Comparison of ENCODE assay signal across 28 mouse cellular contexts in the genomic region with DNA sequence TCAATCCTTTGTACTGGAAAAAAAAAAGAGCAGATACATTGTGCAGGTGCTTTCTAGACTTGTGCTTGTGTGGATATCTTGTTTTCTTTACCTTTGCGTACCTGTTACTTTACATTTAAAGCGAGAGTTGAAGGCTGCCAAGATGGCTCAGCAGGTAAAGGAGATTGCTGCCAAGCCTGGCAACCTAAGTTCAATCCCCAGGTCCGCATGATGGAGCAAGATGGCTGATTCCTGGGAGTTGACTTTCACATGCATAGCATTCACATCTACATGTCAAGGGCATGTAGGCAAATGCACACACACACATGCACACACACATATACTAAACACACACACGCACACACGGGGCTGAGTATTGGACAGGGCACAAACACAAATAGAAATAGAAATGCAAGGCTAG. TPM values are rescaled to one million over a fixed set of nuclear protein-coding genes. Genes with fewer than 3 reads are reported as not detected.
"Had no signal": no experiment of that assay in that cellular context is flagged by ENCODE, and none has a peak within 500 bp of the region (broad histone marks: within the 10 kb centered on the region; RNA-seq: fewer than 3 reads in every experiment).

No protein-coding gene starts in this region.

- H3K27ac ChIP-seq: embryonic facial prominence, embryonic 10.5 days; embryonic facial prominence, embryonic 12.5 days; embryonic facial prominence, embryonic 13.5 days; embryonic facial prominence, embryonic 15.5 days; forebrain, embryonic 10.5 days; forebrain, embryonic 12.5 days; forebrain, embryonic 13.5 days; forebrain, embryonic 15.5 days; gastrocnemius, adult 2 months had no signal

- H3K4me3 ChIP-seq: embryonic facial prominence, embryonic 10.5 days; embryonic facial prominence, embryonic 12.5 days; embryonic facial prominence, embryonic 13.5 days; embryonic facial prominence, embryonic 15.5 days; erythroblast, embryonic 14.5 days; forebrain, embryonic 10.5 days; forebrain, embryonic 12.5 days; forebrain, embryonic 13.5 days; forebrain, embryonic 15.5 days; gastrocnemius, adult 2 months had no signal

- H3K4me2 ChIP-seq: embryonic facial prominence, embryonic 12.5 days; embryonic facial prominence, embryonic 13.5 days; embryonic facial prominence, embryonic 15.5 days; forebrain, embryonic 12.5 days; forebrain, embryonic 13.5 days; forebrain, embryonic 15.5 days had no signal

- H3K27me3 ChIP-seq: embryonic facial prominence, embryonic 12.5 days; embryonic facial prominence, embryonic 13.5 days; embryonic facial prominence, embryonic 15.5 days; forebrain, embryonic 12.5 days; forebrain, embryonic 13.5 days; forebrain, embryonic 15.5 days had no signal

- H3K4me1 ChIP-seq: embryonic facial prominence, embryonic 12.5 days; forebrain, embryonic 10.5 days; forebrain, embryonic 13.5 days; forebrain, embryonic 15.5 days had no signal

- H3K36me3 ChIP-seq: embryonic facial prominence, embryonic 10.5 days; embryonic facial prominence, embryonic 12.5 days; embryonic facial prominence, embryonic 13.5 days; embryonic facial prominence, embryonic 15.5 days; forebrain, embryonic 10.5 days; forebrain, embryonic 12.5 days; forebrain, embryonic 15.5 days had no signal

- ATAC-seq: forebrain, embryonic 13.5 days; forebrain, embryonic 14.5 days; forebrain, embryonic 15.5 days; forebrain, embryonic 16.5 days; forebrain, postnatal 0 days had no signal

- H3K9me3 ChIP-seq: embryonic facial prominence, embryonic 10.5 days; embryonic facial prominence, embryonic 12.5 days; embryonic facial prominence, embryonic 13.5 days; embryonic facial prominence, embryonic 15.5 days; forebrain, embryonic 10.5 days; forebrain, embryonic 12.5 days; forebrain, embryonic 13.5 days; forebrain, embryonic 15.5 days had no signal

- H3K9ac ChIP-seq: embryonic facial prominence, embryonic 12.5 days; embryonic facial prominence, embryonic 13.5 days; embryonic facial prominence, embryonic 15.5 days; forebrain, embryonic 12.5 days; forebrain, embryonic 13.5 days; forebrain, embryonic 15.5 days; forebrain, postnatal 0 days had no signal

- DNase-seq: cerebellum, adult 18-20 months; cerebellum, adult 2 months; cerebellum, adult 8-10 months; cerebellum, adult 9-10 months; cerebellum, adult 9-11 months; cerebellum, postnatal 10 days; cerebellum, postnatal 14 days; cerebellum, postnatal 25 days; cerebellum, postnatal 36 days; embryo, embryonic 11 days; forebrain, postnatal 0 days; gastrocnemius, adult 2 months; gastrocnemius, postnatal 10 days; gastrocnemius, postnatal 14 days; gastrocnemius, postnatal 25 days; gastrocnemius, postnatal 36 days; heart, adult 18-20 months had no signal

RNA-seq across cellular contexts. Expression of a gene that starts 14.6 kb away (rescaled TPM):
- polyA plus RNA-seq: erythroblast, embryonic 14.5 days had no signal
